Mouse (Mus musculus) embryonic fibroblast, embryonic 13.5 days (primary cell): ENCODE data around the gene B4galt2.

ENCODE experiments used
- CTCF ChIP-seq: IDR thresholded peaks from 2 replicates; pipeline ENCODE4 v1.5.1; 2011; ENCODE audit warnings: mild to moderate bottlenecking, control low read depth, low read length, moderate library complexity, borderline replicate concordance; ENCODE audit not compliant: insufficient read depth
- POLR2A ChIP-seq: IDR thresholded peaks from 2 replicates; pipeline ENCODE4 v1.6.1; 2011; ENCODE audit warnings: low read depth, mild to moderate bottlenecking, control low read depth, low read length, moderate library complexity

DNA sequence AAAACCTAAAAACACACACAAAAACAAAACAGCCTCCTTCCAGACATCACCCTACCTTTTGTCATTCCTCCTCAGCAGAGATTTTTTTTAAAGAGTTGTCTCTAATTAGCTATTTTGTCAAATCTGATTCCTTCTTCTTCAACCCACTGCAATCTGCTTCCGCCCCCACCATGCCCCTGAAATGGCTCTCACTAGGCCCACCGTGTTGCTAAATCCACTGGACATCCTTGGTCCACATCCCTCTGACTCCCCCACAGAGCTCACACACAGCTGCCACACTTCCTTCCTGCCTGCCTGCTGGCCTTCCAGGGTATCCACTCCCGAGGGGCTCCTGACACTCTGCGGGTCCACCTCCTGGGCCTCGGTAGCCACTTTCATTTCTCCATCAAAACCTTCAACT lies 4.6 kb downstream of the B4galt2 start:
- TF ChIP-seq POLR2A: no peak
- TF ChIP-seq CTCF: no peak
